Mouse (Mus musculus): Measurements from ENCODE around the gene Eci3.
"Not testable (repeated sequence)": the region's sequence is repeated elsewhere in the genome, so short reads cannot be mapped to it uniquely, and the experiment has no call there.

Gene Eci3

GRCm38 (mm10) chr13:34963511-34964397, at the start of gene Eci3:
Eci3 (minus strand) TSS chr13:34963810.
- peak; percentile 29 for DNase-seq (ENCODE audit: low read depth, low spot score)

DNA sequence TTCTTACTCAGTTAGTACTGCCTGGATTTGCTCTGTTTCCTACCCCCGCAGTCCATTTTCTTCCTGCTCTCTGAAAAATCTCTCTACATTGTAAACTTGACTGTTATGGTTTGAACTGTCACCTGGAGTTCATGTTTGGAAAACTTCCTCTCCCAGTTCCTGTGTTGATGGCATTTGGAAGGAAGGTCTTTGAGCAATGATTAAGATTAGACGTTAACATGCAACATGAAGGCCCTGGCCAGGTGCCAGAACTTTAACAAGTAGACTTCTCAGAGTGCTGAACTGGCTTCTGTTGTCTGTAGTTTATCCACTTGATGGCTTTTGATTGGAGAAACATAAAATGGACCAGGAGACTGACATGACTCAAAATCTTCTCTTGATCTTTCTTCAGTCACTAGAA, 32.3 kb upstream of the Eci3 start:
- DNase-seq (ENCODE audit: low read depth, low spot score): no peak

DNA sequence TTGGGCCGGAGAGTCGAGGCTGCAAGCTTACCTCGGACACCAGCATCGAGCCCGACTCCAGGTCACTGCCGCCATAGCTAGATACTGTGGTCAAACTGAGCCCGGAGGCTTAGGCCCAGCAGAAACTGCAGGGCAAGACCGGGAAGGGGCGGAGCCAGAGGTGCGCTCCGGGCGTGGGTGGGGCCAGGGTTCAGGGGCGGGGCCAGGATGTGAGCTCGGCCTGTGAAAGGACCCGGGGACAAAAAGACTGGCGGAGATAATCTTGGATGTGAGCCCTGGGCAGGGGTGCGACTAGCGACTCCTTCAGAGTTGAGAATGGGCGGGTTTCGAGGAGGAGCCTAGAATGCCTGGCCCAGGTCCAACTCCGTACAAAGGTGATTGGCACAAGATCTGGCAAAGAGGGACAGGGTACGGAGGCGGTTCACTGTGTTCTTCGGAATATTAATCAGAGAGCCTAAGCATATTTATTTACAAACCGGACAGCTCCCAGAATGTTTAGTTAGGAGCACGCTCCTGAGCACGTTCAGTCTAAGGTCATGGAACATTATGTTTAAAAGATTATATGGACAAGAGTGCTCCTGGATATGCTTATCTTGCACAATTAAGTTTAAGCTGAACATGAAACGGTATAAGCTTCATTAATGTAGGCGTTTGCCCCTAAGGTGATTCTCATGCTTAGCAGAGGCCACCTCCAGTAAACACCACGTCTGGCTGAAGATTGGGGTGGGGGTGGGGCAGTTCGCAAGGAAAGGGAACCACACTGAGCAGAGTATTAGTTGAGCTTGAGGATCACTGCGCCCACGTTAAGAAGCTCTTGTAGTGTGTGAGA, 30.6 kb upstream of the Eci3 start:
- peak; percentile 87 for DNase-seq (ENCODE audit: low read depth, low spot score)

DNA sequence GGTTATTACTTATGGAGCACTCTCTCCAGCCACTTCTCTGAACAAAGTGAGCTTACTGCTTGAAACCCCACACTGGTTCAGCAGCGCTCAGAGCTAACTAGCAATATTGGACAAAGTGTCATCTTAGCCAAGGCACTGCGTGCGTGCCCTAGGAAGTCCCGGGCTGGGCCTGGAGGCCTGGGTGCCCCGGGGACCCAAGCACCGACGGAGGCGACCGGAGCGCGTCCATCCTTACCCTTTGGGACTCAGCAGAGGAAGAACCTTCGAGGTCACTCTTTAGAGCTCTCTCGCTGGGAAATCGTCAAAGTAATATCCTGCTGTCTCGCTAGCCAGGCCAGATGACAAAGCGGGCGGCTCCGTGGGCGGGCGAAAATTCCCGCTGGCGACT, 30.0 kb upstream of the Eci3 start:
- DNase-seq (ENCODE audit: low read depth, low spot score): no peak

DNA sequence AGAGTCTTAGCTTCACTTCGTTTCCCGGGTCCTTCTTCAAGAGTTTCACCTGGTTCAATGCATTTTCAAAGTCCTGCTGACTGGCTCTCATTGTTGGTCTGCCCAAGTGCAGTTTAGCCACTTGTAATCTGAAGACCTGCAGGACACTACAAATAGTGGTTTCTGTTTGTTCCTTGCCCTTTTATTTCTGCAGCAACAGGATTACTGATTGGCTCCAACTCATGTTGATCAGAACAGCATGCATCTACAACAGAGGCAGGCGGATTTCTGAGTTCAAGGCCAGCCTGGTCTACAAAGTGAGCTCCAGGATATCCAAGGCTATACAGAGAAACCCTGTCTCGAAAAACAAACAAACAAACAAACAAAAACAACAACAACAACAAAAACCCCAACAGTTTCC, 29.5 kb upstream of the Eci3 start:
- no peak for DNase-seq (ENCODE audit: low read depth, low spot score)

GRCm38 (mm10) chr13:34991581-34992273, 28.1 kb upstream of the Eci3 start:
- DNase-seq (ENCODE audit: low read depth, low spot score): no peak

- DNase-seq (ENCODE audit: low read depth, low spot score): not testable (repeated sequence)
These were observed 19.9 kb upstream of the Eci3 start for GRCm38 (mm10) chr13:34983479-34983878.

DNA sequence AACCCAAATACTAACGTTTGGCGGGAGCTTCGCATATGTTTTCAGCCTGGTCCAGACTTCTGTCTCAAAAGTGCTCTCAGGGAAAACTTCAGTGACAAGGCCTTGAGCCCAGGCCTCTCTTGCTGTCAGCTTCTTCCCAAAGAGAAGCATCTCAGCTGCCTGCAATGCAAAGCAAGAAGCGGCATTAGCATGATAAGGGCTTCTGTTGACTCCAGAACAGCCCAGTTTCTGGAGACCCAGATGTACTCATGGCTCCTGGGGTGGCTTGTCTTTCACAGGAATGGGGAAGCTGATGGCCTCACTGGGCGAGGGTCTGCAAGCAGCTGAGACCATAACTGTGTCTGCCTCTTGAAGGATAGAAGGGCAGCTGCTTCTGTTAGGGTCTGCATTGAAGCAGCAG, 15.0 kb upstream of the Eci3 start:
- not testable (repeated sequence) for DNase-seq (ENCODE audit: low read depth, low spot score)

- DNase-seq (ENCODE audit: low read depth, low spot score): no peak
These were observed 13.8 kb upstream of the Eci3 start for GRCm38 (mm10) chr13:34977410-34977809.

GRCm38 (mm10) chr13:34976116-34976515, 12.5 kb upstream of the Eci3 start:
- no peak for DNase-seq (ENCODE audit: low read depth, low spot score)

GRCm38 (mm10) chr13:34973770-34974169, 10.2 kb upstream of the Eci3 start:
- DNase-seq (ENCODE audit: low read depth, low spot score): no peak

- peak; percentile 37 for DNase-seq (ENCODE audit: low read depth, low spot score)
These were observed 9.5 kb upstream of the Eci3 start for GRCm38 (mm10) chr13:34973149-34973548.

DNA sequence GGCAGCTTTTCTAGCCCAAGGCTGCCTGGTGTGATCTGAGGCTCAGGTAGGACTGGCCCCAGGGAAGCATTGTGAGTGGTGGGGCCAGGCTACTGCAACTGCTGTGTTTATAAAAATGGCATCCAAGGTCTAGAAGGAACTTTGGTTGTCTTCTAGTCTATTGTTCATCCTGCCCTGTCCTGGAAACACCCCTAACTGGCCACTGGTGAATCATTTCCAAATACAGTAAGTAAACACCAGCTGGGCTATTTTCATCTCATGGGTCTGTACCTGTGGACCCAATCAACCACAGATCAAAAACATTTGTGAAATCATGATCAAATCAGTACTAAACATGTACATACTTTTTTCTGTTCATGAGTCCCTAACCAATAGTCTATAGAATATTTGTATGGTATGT, 8.8 kb upstream of the Eci3 start:
- DNase-seq (ENCODE audit: low read depth, low spot score): not testable (repeated sequence)

- not testable (repeated sequence) for DNase-seq (ENCODE audit: low read depth, low spot score)
These were observed 2.0 kb upstream of the Eci3 start for GRCm38 (mm10) chr13:34965647-34966046.

DNA sequence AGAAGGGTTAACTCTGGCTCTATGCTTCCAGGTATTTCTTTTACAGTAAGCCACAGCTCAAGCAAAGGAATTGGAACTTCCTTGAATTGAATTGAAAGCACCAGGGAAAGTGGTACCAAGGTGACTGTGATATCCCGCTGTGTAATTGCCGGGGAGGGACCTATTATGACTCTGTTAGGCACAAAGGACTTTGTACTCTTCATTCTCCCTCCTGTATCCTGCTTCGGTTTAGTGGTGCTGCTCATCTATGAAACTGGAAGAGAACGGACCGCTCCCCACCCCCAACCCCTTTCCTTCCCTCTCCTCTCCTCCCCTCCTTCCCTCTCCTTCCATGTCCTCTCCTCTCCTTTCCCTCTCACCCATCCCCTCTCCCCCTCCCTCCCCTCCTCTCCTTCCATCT, 1.3 kb upstream of the Eci3 start:
- DNase-seq (ENCODE audit: low read depth, low spot score): no peak

DNA sequence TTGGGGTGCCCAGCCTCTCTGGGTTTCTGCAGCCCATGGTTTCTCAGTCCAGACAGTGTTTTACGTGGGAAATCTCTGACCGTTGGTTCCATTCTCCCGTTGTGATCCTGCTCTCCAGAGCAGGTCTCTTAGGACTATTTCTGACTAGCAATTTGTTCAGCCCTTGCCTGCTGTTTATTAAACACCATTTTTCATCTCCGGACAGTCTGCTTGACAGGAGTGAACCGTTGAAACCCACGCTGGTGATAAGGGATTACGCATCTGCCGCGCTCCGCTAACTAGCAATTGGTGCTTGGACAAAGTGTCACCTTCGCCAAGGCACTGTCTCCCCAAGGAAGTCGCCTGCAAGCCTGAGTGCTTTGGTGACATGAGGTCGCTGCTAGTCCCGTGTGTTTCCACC, 809 bp upstream of the Eci3 start:
- DNase-seq (ENCODE audit: low read depth, low spot score): no peak

- DNase-seq (ENCODE audit: low read depth, low spot score): no peak
These were observed 2.4 kb downstream of the Eci3 start for GRCm38 (mm10) chr13:34960996-34961770.

DNA sequence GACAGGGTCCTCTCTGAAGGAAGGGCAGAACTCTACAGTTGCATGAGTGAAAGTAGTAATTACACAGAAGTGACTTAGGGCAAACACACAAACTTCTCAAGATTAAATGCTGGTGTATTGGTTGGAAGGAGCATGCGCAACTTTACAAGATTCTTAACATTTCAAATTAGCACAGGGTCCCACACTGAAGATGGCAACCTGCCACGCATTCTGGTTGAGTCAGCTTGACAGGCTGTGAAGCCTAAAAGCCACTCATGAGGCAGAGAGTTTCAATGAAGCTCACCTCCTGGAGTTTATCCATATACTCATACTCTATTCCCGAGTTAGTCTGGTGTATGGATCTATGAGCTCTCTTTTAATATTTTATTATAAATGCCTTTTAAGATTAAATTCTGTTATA, 5.5 kb downstream of the Eci3 start:
- DNase-seq (ENCODE audit: low read depth, low spot score): not testable (repeated sequence)

GRCm38 (mm10) chr13:34956901-34957300, 6.7 kb downstream of the Eci3 start:
- DNase-seq (ENCODE audit: low read depth, low spot score): no peak

DNA sequence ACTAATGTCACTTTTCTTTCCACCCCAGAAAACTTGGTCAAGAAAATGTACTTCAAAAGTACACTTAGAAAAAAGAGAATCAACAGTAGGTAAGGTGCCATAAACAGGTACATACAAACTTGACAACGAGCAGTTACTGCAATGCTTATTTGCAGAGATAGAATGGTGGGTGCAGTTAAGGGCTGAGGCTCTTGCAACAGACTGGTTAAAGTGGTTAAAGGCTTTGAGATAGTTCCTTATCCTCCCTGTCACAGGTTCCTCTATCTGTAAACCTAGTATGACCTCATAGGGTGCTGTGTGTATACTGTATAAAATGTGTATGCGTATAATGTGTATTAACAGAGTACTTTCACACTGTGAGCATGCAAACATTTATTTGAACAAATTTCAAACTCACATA, 12.2 kb downstream of the Eci3 start:
- DNase-seq (ENCODE audit: low read depth, low spot score): not testable (repeated sequence)

DNA sequence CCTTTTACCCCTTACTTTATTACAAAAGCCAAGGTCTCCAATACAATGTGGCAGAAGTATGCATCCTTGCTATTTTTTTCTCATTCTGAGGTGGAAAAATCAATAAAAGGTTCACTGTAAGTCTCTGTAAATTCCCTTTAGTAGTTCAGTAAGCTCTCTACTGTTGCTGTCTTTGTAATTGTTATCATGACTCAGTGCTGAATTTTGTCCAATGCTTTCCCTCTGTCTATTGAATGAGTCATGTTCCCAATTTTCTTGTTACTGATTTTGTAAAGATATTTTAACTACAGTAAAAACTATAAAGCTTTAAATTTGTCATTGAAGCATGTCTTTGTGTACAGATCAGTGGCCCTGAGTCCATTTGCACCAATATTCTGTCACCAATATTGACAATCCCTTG, 21.2 kb downstream of the Eci3 start:
- no peak for DNase-seq (ENCODE audit: low read depth, low spot score)
